Mouse (Mus musculus) embryonic facial prominence, embryonic 13.5 days (tissue): Measurements from ENCODE around the gene Olfr466. TPM values are rescaled to one million over a fixed set of nuclear protein-coding genes. Genes with fewer than 3 reads are reported as not detected.

Experiments used
- ATAC-seq: fragments of 200-750 bp; cut with Nextera tagmentation; 2 replicates; pipeline ENCODE4 v1.8.0; 2017; ENCODE audit warnings: low read depth; ENCODE audit not compliant: insufficient number of reproducible peaks, insufficient read depth, low FRiP score, low TSS enrichment
- H3K27ac ChIP-seq: fragments of 300-500 bp; sonication (generic); 2 replicates; pipeline ENCODE4 v1.5.1; 2015; ENCODE audit warnings: moderate library complexity, mild to moderate bottlenecking, inconsistent platforms
- H3K27me3 ChIP-seq: fragments of 300-500 bp; sonication (generic); 2 replicates; pipeline ENCODE4 v1.6.1; 2015; ENCODE audit warnings: mild to moderate bottlenecking, inconsistent platforms
- H3K36me3 ChIP-seq: fragments of 300-500 bp; sonication (generic); 2 replicates; pipeline ENCODE4 v1.6.1; 2015; ENCODE audit warnings: mild to moderate bottlenecking, inconsistent platforms
- H3K4me1 ChIP-seq: fragments of 300-500 bp; sonication (generic); 2 replicates; pipeline ENCODE4 v1.6.1; 2015; ENCODE audit warnings: inconsistent platforms
- H3K4me2 ChIP-seq: fragments of 300-500 bp; sonication (generic); 2 replicates; pipeline ENCODE4 v1.6.1; 2015; ENCODE audit warnings: moderate library complexity, mild to moderate bottlenecking, inconsistent platforms
- H3K4me3 ChIP-seq: fragments of 300-500 bp; sonication (generic); 2 replicates; pipeline ENCODE4 v1.5.1; 2015; ENCODE audit warnings: mild to moderate bottlenecking, inconsistent platforms
- H3K9ac ChIP-seq: fragments of 300-500 bp; sonication (generic); 2 replicates; pipeline ENCODE4 v1.6.1; 2015; ENCODE audit warnings: mild to moderate bottlenecking, inconsistent platforms
- H3K9me3 ChIP-seq: fragments of 300-500 bp; sonication (generic); 2 replicates; pipeline ENCODE4 v1.6.1; 2016; ENCODE audit warnings: inconsistent platforms
- WGBS: fragments of 180-500 bp; shearing (Covaris S2); methylation state at CpG from one replicate; pipeline ENCODE4 v1.1.7; 2015; ENCODE audit warnings: mixed read lengths; 5-methylcytosine and 5-hydroxymethylcytosine counted together
- polyA plus RNA-seq: library from polyadenylated mRNA; unstranded; fragments of >200 nt; fragmentation: Nextera tagmentation; extraction: Ambion mirVana; gene quantifications from 2 replicates; pipeline ENCODE4 v1.2.1, GENCODE M21; 2015

The Olfr466 gene
- polyA plus RNA-seq, 1 experiment from 2014 or later = not detected

GRCm38 (mm10) chr13:65175734-65176471 lies 25.9 kb downstream of the Olfr466 start:
- peak overlapping the region; percentile 52 for H3K4me2 ChIP-seq
- peak overlapping the region; percentile 24 for H3K4me3 ChIP-seq
- no peaks in the 10 kb centered on the region for H3K36me3 ChIP-seq
- WGBS = 21% methylated on average over 46 of the region's 46 CpGs
- no peaks in the 10 kb centered on the region for H3K4me1 ChIP-seq
- no peak for ATAC-seq
- no peak overlapping the region for H3K27ac ChIP-seq
- H3K9ac ChIP-seq = no peak overlapping the region
- H3K9me3 ChIP-seq = peaks cover 4% of the 10 kb centered on the region; the same call in 1 of the 2 replicates
- no peaks in the 10 kb centered on the region for H3K27me3 ChIP-seq

- Histone ChIP-seq H3K9me3 (0 out of 2 replicates have a peak, but pooled peaks cover 4% of the 10 kb centered on the region), H3K36me3 (no peaks in the 10 kb centered on the region), H3K27me3 (no peaks in the 10 kb centered on the region), H3K4me2 (no peak overlapping the region), H3K27ac (no peak overlapping the region), H3K4me3 (no peak overlapping the region), H3K4me1 (no peaks in the 10 kb centered on the region), H3K9ac (no peak overlapping the region)
- 65% methylated on average over 15 of the region's 15 CpGs for WGBS
- ATAC-seq = no peak
These were observed 26.5 kb downstream of the Olfr466 start for GRCm38 (mm10) chr13:65176472-65177091.

- no peak overlapping the region for H3K27ac ChIP-seq
- H3K4me2 ChIP-seq = no peak overlapping the region
- ATAC-seq = no peak
- no peak overlapping the region for H3K9ac ChIP-seq
- 0 out of 2 replicates have a peak, but pooled peaks cover 4% of the 10 kb centered on the region for H3K9me3 ChIP-seq
- no peaks in the 10 kb centered on the region for H3K27me3 ChIP-seq
- WGBS = 73% methylated on average over 1 of the region's 1 CpGs
- no peak overlapping the region for H3K4me3 ChIP-seq
- H3K4me1 ChIP-seq = no peaks in the 10 kb centered on the region
- no peaks in the 10 kb centered on the region for H3K36me3 ChIP-seq
These were observed 50.6 kb downstream of the Olfr466 start for GRCm38 (mm10) chr13:65200667-65201066.

Other genes with a start within 250 kb of the Olfr466 start
- 0.17 and 0.25 TPM in 2 replicates for gene Cntnap3, start 246.3 kb upstream of the Olfr466 start, polyA plus RNA-seq
- gene Spata31, start 232.8 kb upstream of the Olfr466 start, polyA plus RNA-seq = not detected in 2 replicates
- gene Spata31d1c, start 117.2 kb upstream of the Olfr466 start, polyA plus RNA-seq = not detected in 2 replicates
- not detected in 2 replicates for gene Prss47, start 97.5 kb upstream of the Olfr466 start, polyA plus RNA-seq
- gene Mfsd14b, start 37.3 kb upstream of the Olfr466 start, polyA plus RNA-seq = 54.5 and 55.9 TPM in 2 replicates
- not detected in 2 replicates for gene Olfr465-ps1, start 12.2 kb upstream of the Olfr466 start, polyA plus RNA-seq
- gene Nlrp4f, start 55.7 kb downstream of the Olfr466 start, polyA plus RNA-seq = 0.32 TPM in 1 of 2 replicates, not detected in the other
- not detected in 2 replicates for gene Gm10775, start 109.3 kb downstream of the Olfr466 start, polyA plus RNA-seq
- 16.4 and 18.0 TPM in 2 replicates for gene Zfp369, start 128.6 kb downstream of the Olfr466 start, polyA plus RNA-seq